Comparison of ENCODE assay signal across 18 mouse cellular contexts in genomic region chr9:42246688-42247087, GRCm38 (mm10). TPM values are rescaled to one million over a fixed set of nuclear protein-coding genes. Genes with fewer than 3 reads are reported as not detected.
A peak's percentile ranks its signal among the peaks of the same experiment; 100 is the strongest.
DNase-seq lines count a peak whose midpoint lies in the region; ATAC-seq and TF ChIP-seq lines count a peak whose summit lies in the region.
"Had no signal": no experiment of that assay in that cellular context is flagged by ENCODE, and none has a peak within 500 bp of the region (broad histone marks: within the 10 kb centered on the region; RNA-seq: fewer than 3 reads in every experiment).

No protein-coding gene starts in this region.

- H3K9ac ChIP-seq in liver, adult 2 months (ENCODE audit: low read depth, low read length), result no peak overlapping the region
- H3K9ac ChIP-seq: embryonic facial prominence, embryonic 12.5 days; forebrain, embryonic 15.5 days; heart, embryonic 13.5 days; hindbrain, embryonic 12.5 days had no signal

- peak overlapping the region; percentile 43 for H3K27ac ChIP-seq in liver, adult 2 months (replicated peaks; ENCODE audit: insufficient read depth, low read depth, low read length)
- H3K27ac ChIP-seq: embryonic facial prominence, embryonic 12.5 days; forebrain, embryonic 15.5 days; heart, embryonic 13.5 days; hindbrain, embryonic 12.5 days had no signal

- ATAC-seq in CD4-positive, CD25-positive, alpha-beta regulatory T cell, adult 4 months, result no peak
- peak; percentile 82 for ATAC-seq in megakaryocyte progenitor cell, adult 5-6 weeks (replicated peaks; ENCODE audit: poor library complexity)
- ATAC-seq: forebrain, embryonic 15.5 days; hindbrain, embryonic 16.5 days had no signal

- no peaks in the 10 kb centered on the region for H3K79me2 ChIP-seq in liver, adult 2 months (ENCODE audit: control insufficient read depth, insufficient read depth, low read length)

- H3K4me1 ChIP-seq in liver, adult 2 months (ENCODE audit: control insufficient read depth, insufficient read depth, low read length), result peaks cover 14% of the 10 kb centered on the region
- H3K4me1 ChIP-seq: embryonic facial prominence, embryonic 12.5 days; forebrain, embryonic 15.5 days; heart, embryonic 13.5 days; hindbrain, embryonic 12.5 days had no signal

- TF ChIP-seq CTCF in liver, adult 2 months (IDR thresholded peaks at IDR 0.05; ENCODE audit: low read depth, low read length), result no peak

- no peaks in the 10 kb centered on the region for H3K27me3 ChIP-seq in liver, adult 2 months (ENCODE audit: control insufficient read depth, insufficient read depth, low read length)
- H3K27me3 ChIP-seq: embryonic facial prominence, embryonic 12.5 days; forebrain, embryonic 15.5 days; hindbrain, embryonic 12.5 days had no signal

- WGBS in liver, adult 2 months, result 48% methylated on average over 6 of the region's 6 CpGs

- TF ChIP-seq POLR2A in liver, adult 2 months (IDR thresholded peaks at IDR 0.05; ENCODE audit: extremely low read depth, insufficient read depth, low read length), result no peak

- DNase-seq in CD4-positive, CD25-positive, alpha-beta regulatory T cell, adult 2 months (ENCODE audit: low read depth, low spot score), result peak; percentile 9
- DNase-seq in liver, adult 2 months (ENCODE audit: extremely low read depth, low read depth, low spot score), result peak; percentile 73
- no peak for DNase-seq in liver
- DNase-seq in NIH3T3 (ENCODE audit: low read depth), result peak; percentile 16
- no peak for DNase-seq in kidney, adult 8-10 months
- DNase-seq: adrenal gland, postnatal 10 days; cerebellum, adult 11 months; cerebellum, adult 8-10 months; cerebellum, postnatal 14 days; gastrocnemius, postnatal 14 days; heart, postnatal 4 days had no signal

- no peak overlapping the region for H3K4me3 ChIP-seq in liver, adult 2 months (ENCODE audit: insufficient read depth, low read depth, low read length)
- H3K4me3 ChIP-seq: embryonic facial prominence, embryonic 12.5 days; forebrain, embryonic 15.5 days; heart, embryonic 13.5 days; hindbrain, embryonic 12.5 days had no signal

- peaks cover 7% of the 10 kb centered on the region; the same call in 1 of the 2 replicates for H3K36me3 ChIP-seq in liver, adult 2 months (ENCODE audit: control insufficient read depth, insufficient read depth, low read length)
- H3K36me3 ChIP-seq: forebrain, embryonic 15.5 days; hindbrain, embryonic 12.5 days had no signal

RNA-seq across cellular contexts. Expression of gene Sc5d, which starts 17.4 kb away (rescaled TPM):
- polyA plus RNA-seq in CD4-positive, CD25-positive, alpha-beta regulatory T cell, adult 4 months (2017; shearing (Covaris generic)), result 100 to 1,000 TPM in 1 of 2 experiments, 10 to 100 TPM in 1; 84.3 to 105 TPM
- 532 and 536 TPM in 2 replicates for total RNA-seq in liver, adult 2 months (2014; rRNA removed)
- 652 and 777 TPM in 2 replicates for polyA plus RNA-seq in liver, adult 2 months (2012; rRNA removed)
- total RNA-seq in megakaryocyte progenitor cell, adult 5-6 weeks (2015), result 31.1 and 31.4 TPM in 2 replicates
- 26.5 and 26.8 TPM in 2 replicates for total RNA-seq in megakaryocyte progenitor cell, adult 5-6 weeks (2017)

Comparison
In these comparisons a context has a peak if more than half of its experiments do, and no peak if none do; other contexts are left out.
1. DNase-seq: peak in CD4-positive, CD25-positive, alpha-beta regulatory T cell, adult 2 months (single experiment), liver, adult 2 months (single experiment) and NIH3T3 (single experiment); none in liver (single experiment) and kidney, adult 8-10 months (0 of 2).
2. RNA of gene Sc5d, which starts 17.4 kb away (total RNA-seq): 532 to 536 TPM in liver, adult 2 months; 26.5 to 31.4 TPM in megakaryocyte progenitor cell, adult 5-6 weeks; every median in the first group is over 10 times any median in the second.